Mouse (Mus musculus) layer of hippocampus, postnatal 10 days (tissue): ENCODE measurements at regions not wholly inside any gene's neighbourhood (a gene's known extent, or its start where the extent isn't known, plus 50 kb on each side); places are given as distances from the start of the nearest gene placed in this dataset.
A peak's percentile ranks its signal among the peaks of the same experiment; 100 is the strongest.

Experiments used
- DNase-seq, 2 experiments: peaks; one replicate each; pipeline ENCODE4 v3.0.0; 2021; ENCODE audit warnings: low spot score in 2 of 2

GRCm38 (mm10) chr16:25042669-25043440, 243.8 kb upstream of the Tprg start:
- no peak for DNase-seq

GRCm38 (mm10) chr16:25044637-25045036, 242.0 kb upstream of the Tprg start:
- DNase-seq = no peak

GRCm38 (mm10) chr16:25047726-25048125, 238.9 kb upstream of the Tprg start:
- no peak for DNase-seq

GRCm38 (mm10) chr16:25049928-25050510, 236.6 kb upstream of the Tprg start:
- no peak for DNase-seq

- DNase-seq = no peak
Measured at GRCm38 (mm10) chr16:25051044-25051443, 235.6 kb upstream of the Tprg start.

GRCm38 (mm10) chr16:25052428-25052827, 234.2 kb upstream of the Tprg start:
- no peak for DNase-seq

GRCm38 (mm10) chr16:25052917-25053343, 233.7 kb upstream of the Tprg start:
- DNase-seq = no peak

GRCm38 (mm10) chr16:25054304-25054703, 232.3 kb upstream of the Tprg start:
- DNase-seq = no peak

- no peak for DNase-seq
Measured at GRCm38 (mm10) chr16:25055376-25055775, 231.2 kb upstream of the Tprg start.

GRCm38 (mm10) chr16:25058051-25058747, 228.4 kb upstream of the Tprg start:
- peak in 1 of 2 experiments; percentile 25 for DNase-seq

GRCm38 (mm10) chr16:25058812-25059501, 227.7 kb upstream of the Tprg start:
- DNase-seq = peak; percentile 94

- no peak for DNase-seq
Measured at GRCm38 (mm10) chr16:25059504-25059992, 227.1 kb upstream of the Tprg start.

- no peak for DNase-seq
Measured at GRCm38 (mm10) chr16:25060266-25060665, 226.4 kb upstream of the Tprg start.

GRCm38 (mm10) chr16:25061631-25062030, 225.0 kb upstream of the Tprg start:
- DNase-seq = no peak

GRCm38 (mm10) chr16:25063981-25064380, 222.6 kb upstream of the Tprg start:
- no peak for DNase-seq

GRCm38 (mm10) chr16:25064538-25064937, 222.1 kb upstream of the Tprg start:
- peak; percentile 93 to 94 for DNase-seq

- DNase-seq = no peak
Measured at GRCm38 (mm10) chr16:25066822-25067221, 219.8 kb upstream of the Tprg start.

GRCm38 (mm10) chr16:25067276-25068249, 219.1 kb upstream of the Tprg start:
- no peak for DNase-seq

- no peak for DNase-seq
Measured at GRCm38 (mm10) chr16:25080811-25081210, 205.8 kb upstream of the Tprg start.

- no peak for DNase-seq
Measured at GRCm38 (mm10) chr16:25083729-25084128, 202.9 kb upstream of the Tprg start.
